Mouse (Mus musculus): Measurements from ENCODE around the gene Guca2b.

GRCm38 (mm10) chr4:119668185-119668584 is 9.4 kb upstream of the Guca2b start:
- TF ChIP-seq POLR2A (IDR thresholded peaks at IDR 0.05; ENCODE audit: low read depth, low read length) (no peak), CTCF (IDR thresholded peaks at IDR 0.05; ENCODE audit: extremely low read depth, insufficient read length, insufficient replicate concordance, low read depth, low read length) (no peak)
